Mouse (Mus musculus): Measurements from ENCODE around the gene Chst11. TPM values are rescaled to one million over a fixed set of nuclear protein-coding genes. Genes with fewer than 3 reads are reported as not detected.

The Chst11 gene
- total RNA-seq, 1 experiment from 2014 or later = 31.9 TPM

DNA sequence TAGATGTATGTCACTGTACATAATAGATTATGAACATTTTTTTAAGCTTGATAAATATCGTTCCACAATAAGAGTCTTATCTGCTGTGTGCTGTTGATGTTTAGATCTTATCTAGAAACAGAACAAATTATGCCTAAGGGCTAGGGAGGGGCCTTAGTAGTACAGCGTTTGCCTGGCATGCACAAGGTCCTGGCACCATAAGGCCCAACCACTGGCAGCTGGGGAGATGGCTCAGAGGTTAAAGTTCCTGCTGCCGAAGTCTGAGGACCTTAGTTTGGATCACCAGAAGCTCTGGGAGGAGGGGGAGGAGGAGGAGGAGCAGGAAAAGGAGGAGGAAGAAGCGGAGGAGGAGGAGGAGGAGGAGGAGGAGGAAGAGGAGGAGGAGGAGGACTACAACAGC, 135.6 kb downstream of the Chst11 start:
- ATAC-seq (ENCODE audit: extremely low read depth, insufficient number of reproducible peaks, low FRiP score, poor library complexity, severe bottlenecking) = no peak

DNA sequence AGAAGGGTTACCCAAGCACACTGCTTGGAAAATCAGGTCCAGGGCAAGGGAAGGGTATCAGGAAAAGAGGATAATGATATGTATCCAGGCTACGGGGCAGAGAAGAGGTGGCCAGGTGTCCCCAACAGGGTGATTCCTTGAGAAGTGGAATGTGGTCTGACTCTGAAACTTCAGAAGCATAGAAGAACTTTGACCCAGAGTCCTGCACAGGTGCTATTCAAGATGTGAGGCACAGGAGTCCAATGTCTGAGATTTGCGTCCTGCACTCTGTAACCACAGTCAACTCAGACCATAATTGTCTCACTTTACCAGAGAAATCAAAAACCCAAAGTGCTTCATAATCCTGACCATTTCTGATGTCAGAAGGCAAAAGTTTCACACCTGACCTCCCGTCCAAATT, 139.3 kb downstream of the Chst11 start:
- ATAC-seq (ENCODE audit: extremely low read depth, insufficient number of reproducible peaks, low FRiP score, poor library complexity, severe bottlenecking) = no peak

DNA sequence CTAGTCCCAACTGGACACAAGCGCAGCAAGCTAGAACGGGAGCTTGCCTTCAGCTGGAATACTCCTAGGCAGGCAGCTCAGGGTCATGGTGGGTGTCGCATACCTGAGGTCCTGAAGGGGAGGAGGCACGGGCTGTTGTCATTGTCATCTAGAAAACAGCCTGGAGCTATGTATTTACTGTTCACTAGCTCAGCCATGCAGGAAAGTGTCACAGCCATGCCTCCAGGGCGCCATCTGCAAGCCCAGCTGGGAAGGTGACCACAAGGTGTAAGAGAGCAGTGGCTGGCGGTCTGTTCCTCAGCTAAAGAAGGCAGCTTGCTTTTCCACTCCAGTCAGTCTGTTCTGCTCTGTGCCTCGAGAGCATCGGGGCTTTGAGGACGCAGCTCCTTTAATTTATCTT, 141.1 kb downstream of the Chst11 start:
- ATAC-seq (ENCODE audit: extremely low read depth, insufficient number of reproducible peaks, low FRiP score, poor library complexity, severe bottlenecking) = no peak

DNA sequence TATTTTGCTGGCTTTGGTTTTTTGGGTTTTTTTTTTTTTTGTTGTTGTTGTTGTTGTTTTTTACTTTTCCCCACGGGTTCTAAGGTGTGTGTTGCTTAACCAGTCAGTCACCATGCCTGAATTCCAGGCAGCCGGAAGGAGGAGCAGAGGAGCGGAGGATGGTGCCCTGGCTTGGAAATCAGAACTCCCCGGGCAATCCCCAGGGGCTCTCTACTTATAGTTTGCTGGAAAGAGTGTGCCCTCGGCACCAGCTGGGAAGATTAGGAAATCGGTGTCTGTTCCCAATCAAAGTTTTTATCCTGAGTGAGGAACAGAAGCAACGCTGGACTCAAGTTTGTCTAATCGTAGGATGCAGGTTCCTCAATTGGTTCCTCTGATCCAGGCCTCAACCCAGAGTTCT, 143.1 kb downstream of the Chst11 start:
- no peak for ATAC-seq (ENCODE audit: extremely low read depth, insufficient number of reproducible peaks, low FRiP score, poor library complexity, severe bottlenecking)

DNA sequence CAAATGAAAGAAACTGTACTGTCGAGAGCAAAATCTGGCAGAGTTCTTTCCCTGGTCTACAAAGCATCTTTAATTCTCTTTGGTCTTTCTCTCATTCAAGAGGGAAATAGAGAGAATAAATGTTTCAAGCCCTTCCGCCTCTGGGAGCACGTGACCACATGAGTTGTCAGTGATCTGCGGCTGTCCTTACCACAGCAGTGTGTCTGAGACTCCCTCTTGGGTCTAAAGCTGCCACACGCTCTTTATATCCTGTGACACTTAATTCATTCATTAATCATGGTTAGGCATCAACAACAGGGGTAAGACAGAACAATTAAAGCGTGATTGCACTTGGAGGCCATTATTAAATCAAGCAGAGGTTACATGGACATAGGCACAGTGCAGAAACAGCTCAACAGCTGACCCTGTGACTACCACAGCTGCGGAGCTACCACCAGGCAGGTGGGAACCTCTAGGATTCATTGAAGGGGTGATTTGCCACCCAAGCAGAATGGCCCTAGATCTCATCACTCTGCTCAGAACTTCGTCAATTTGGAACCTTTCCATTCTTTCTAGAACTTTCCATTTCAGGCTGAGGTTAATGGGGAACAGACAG, 144.4 kb downstream of the Chst11 start:
- no peak for ATAC-seq (ENCODE audit: extremely low read depth, insufficient number of reproducible peaks, low FRiP score, poor library complexity, severe bottlenecking)

DNA sequence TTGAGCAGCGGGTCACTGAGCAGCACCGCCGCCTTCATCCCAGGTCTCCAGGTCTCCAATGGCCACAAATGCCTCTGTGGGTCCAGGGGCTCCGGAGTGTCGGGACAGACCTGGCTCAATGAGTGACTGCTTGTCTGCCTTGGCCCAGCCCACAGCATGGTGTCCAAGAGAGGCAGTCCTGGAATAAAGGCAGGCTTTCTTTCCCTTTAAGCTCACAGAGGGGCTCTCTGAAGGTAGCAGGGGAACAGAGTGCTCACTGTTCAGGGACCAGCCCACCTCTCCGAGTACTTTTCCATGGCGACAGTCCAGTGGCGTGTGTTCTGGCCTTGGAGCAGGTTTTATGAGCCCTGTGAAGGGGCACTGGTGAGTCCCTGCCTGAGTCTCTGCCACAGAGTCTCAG, 145.3 kb downstream of the Chst11 start:
- ATAC-seq (ENCODE audit: extremely low read depth, insufficient number of reproducible peaks, low FRiP score, poor library complexity, severe bottlenecking) = no peak

DNA sequence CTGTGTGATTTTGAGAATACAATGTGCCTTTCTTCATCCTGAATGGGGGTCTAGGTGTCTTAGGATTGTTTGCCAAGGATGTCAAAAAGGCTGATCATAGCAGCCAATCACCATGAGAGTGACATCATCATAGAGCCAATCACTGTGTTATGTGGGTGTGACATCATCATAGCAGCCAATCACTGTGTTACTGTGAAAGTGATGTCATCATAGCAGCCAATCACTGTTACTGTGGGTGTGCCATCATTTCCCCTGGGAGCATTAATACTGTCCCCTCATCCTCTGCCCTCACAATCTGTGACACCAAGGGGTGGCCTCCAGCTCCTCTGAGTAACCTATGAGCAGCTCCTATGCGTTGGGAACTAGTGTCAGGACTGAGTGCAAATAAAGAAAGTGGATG, 146.6 kb downstream of the Chst11 start:
- no peak for ATAC-seq (ENCODE audit: extremely low read depth, insufficient number of reproducible peaks, low FRiP score, poor library complexity, severe bottlenecking)

DNA sequence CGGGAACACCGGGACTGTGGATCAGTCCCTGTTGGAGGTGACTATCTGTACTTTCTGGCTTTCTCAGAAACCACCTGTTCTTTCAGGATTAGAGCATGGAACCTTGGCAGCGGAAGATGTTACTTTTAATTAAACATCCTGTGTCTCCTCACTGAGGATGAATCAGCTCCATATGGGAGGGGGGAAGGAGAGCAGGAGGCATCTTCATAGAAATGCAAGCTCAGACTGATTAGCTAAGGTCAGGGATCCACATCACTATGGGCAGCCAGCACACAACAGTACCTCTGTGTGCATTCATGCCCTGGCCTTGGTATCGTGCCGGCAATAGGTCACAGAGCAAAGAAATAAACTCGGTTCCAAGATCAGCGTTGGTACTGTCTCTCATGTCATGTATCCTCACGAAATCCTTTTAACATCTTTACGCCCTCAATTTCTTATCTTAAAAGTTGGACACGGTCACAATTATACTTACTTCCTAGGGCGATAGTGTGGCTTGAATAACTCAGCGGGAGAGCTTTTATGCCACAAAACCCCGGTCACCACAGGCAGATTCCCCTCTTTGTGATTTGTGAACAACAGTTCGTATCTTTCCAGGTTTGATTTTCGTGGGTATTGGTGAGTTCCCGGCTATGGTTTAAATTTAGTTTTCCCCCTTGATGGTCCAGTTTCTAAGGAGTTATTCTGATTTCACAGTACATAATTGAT, 148.7 kb downstream of the Chst11 start:
- ATAC-seq (ENCODE audit: extremely low read depth, insufficient number of reproducible peaks, low FRiP score, poor library complexity, severe bottlenecking) = no peak

DNA sequence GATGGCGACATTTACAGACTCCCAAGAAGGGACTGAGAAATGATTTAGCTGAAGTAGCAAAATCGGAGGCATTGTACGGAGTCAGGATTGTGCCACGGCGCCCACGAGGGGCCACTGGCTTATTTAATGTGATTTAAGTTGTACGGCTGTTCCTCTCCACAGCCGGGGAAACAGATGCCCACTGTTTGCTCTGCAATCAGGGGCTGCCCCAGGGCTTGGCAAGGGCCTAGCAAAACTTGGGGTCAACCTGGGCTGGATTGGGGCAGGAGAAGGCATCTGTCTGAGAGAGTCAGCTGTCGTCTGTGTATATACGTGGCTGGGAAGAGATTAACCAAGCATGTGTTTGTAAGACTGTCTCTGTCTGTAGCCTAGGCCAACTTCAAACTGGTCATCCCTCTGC, 149.6 kb downstream of the Chst11 start:
- ATAC-seq (ENCODE audit: extremely low read depth, insufficient number of reproducible peaks, low FRiP score, poor library complexity, severe bottlenecking) = no peak

DNA sequence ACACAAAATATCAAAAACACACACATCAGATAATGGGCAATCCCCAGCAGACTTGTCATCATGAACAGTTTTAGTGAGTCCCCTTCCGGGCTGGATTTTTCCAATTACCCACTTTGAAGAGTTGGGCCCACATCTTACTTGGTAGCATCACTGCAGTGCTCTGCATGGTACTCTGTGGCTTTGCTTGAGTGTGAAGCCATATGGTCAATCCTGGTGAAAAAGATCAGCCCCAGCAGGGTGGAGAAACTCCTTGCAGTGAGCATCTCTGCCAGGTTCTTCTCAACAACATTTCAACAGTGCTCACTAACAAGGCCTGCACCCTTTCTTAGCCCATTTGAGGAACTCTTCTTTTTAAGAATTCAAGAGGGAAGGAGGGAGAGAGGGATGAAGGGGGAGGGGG, 150.7 kb downstream of the Chst11 start:
- no peak for ATAC-seq (ENCODE audit: extremely low read depth, insufficient number of reproducible peaks, low FRiP score, poor library complexity, severe bottlenecking)

DNA sequence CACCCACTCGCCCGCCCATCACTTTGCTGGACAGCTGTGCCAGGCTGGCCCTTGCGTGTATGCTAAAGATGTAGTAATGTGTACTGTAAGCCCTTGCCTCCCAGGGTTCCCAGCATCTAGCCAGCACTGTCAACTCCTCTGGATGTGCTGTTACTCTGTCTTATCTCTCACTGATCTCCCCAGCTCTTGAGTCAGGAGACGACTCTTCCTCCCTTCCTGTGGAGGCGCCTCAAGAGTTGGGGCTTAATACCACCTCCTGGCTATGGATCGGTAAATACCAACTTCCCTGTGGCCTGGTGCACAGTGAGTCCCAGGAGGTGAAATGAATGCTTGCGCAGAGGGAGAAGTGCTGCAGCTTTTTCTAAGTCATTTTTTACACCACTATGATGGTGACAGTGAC, 151.8 kb downstream of the Chst11 start:
- ATAC-seq (ENCODE audit: extremely low read depth, insufficient number of reproducible peaks, low FRiP score, poor library complexity, severe bottlenecking) = no peak

DNA sequence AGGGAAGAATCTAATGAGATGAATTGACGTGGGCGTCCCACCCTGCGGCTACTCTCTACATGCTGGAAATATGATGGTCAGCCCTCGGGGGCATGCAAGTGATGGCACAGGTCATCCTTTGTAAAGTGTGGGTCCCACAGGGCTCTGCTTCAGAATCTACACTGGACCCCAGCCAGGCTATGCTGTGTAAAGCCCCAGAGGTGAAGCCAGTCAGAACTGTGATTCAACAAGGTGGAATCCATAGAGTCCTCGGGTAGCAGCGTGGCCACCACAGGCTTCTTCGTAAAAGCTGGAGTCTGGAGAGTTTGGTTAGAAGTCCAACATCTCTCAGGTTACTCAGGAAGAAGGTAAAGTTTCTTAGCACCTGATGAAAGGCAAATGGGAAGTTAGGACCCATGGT, 154.0 kb downstream of the Chst11 start:
- ATAC-seq (ENCODE audit: extremely low read depth, insufficient number of reproducible peaks, low FRiP score, poor library complexity, severe bottlenecking) = no peak

DNA sequence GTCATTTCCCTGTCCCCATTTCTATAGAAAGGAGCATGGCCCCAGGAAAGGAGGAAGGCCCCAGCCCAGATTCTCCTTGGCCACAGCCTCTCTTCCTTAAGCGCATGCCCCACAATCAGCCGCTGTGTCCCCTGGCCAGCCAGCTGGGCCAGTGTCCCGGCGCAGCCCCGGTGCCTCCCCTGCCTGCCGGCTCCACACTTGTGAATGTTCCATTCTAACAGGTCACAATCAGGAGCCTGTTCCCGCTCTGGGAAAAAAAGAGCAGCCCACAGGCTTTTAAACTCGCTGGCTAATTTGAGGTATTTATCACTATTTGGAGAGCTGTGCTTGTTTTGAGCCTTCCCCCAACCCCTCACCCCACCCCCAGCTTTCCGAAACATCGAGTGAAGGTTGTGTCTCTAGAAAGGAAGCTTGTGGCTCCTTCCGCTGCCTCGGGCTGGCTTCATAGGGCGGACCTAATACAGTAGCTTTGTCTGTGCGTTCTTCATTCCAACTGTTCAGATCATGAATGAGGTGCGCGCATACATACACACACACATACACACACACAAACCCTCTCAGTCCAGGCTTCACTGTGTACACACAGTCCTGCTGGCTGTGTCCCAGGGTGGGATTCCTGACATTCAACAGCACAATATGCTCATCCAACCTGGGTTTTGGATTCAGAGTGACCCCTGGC, 155.1 kb downstream of the Chst11 start:
- no peak for ATAC-seq (ENCODE audit: extremely low read depth, insufficient number of reproducible peaks, low FRiP score, poor library complexity, severe bottlenecking)

DNA sequence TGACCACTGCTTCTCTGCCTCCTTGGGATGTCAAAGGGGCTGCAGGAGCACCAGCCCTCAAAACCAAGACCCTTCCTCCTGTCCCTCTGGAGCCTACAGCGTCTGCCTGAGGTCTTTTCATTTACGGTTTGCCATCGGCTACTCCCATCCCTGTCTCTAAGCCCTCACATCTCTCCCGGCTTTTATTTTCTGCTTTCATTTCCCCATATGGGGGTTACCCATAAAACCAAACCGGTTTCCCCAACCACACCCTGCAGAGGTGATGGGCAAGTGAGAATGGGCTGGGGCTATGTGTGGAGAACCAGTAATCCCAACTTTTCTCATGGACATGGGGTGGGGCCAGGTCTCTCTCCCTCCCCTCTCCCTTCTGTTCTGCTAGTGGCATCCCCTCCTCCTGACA, 156.1 kb downstream of the Chst11 start:
- no peak for ATAC-seq (ENCODE audit: extremely low read depth, insufficient number of reproducible peaks, low FRiP score, poor library complexity, severe bottlenecking)

DNA sequence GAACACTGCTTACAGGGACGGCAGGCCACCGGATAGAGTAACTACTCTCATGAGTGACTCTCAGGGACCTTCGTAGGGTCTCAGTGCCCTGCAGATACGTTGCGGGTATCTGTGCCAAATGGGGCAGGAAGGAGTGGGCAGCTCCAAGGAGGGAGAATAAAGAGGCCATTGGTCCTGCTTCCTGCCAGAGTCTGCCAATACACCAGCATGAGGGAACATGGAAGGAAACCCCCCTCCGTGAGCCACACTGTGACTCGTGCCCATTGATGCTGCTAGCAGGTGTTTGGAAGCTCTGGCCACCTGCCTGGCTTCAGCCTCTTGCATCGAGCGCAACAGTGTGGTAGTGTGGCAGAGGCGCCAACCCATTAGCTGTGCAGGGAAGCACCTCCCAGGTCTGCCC, 157.8 kb downstream of the Chst11 start:
- ATAC-seq (ENCODE audit: extremely low read depth, insufficient number of reproducible peaks, low FRiP score, poor library complexity, severe bottlenecking) = no peak

DNA sequence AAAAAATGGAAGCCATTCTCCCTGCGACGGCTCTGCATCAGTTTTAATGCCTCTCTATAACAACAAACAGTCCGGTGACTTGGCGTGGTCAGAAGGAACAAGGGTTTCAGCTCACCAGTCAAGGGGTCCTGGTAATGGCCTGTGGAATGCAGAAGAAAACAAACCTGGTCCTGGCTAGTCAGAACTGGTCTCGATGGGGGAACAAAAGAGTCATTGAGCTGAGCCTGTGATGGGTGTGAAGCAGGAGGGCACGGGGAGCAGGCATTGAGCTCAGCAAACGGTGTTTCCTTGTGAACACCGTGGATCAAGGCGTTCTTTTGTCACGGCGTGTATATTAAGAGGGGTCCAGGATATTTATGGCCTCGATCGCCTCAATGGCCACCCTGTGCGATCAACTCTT, 160.5 kb downstream of the Chst11 start:
- ATAC-seq (ENCODE audit: extremely low read depth, insufficient number of reproducible peaks, low FRiP score, poor library complexity, severe bottlenecking) = no peak

DNA sequence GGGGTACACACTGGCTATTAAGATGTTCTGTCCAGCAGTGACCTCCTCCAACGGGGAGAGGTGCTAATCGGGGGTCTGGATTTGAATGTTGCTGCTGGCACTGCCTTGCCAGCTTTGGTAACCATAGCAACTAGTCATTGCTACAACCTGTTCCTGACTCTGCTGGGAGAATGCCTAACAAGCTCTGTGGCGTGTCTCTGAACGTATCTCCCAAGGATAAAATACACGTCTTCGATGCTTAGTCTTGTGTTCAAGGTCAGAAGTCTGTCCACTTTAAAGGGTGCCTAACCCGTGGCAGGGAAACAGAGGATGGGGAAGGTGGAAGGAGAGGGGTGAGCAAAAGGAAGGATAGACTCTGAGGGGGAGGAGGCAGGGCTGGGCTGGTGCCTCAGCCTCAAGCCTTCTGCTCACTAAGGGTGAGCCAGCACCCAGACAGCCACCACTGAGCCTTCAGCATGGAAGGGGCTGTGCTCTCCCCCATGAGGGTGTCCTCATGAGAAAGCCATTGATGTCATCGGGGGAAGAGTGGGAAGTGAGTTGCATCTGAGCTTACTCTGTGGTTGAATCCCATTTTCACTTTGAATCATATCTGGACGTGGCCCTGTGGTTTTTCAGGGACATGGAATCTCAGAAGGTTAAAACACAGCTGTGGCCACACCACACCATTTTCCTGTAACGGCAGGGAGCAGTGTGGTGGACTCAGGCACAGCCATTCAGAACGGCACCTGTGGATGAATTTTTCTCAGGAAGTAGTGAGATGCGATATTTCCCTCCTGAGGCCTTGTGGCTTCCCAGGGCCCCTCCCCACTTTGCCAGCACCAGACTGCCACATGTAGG, 164.3 kb downstream of the Chst11 start:
- no peak for ATAC-seq (ENCODE audit: extremely low read depth, insufficient number of reproducible peaks, low FRiP score, poor library complexity, severe bottlenecking)

DNA sequence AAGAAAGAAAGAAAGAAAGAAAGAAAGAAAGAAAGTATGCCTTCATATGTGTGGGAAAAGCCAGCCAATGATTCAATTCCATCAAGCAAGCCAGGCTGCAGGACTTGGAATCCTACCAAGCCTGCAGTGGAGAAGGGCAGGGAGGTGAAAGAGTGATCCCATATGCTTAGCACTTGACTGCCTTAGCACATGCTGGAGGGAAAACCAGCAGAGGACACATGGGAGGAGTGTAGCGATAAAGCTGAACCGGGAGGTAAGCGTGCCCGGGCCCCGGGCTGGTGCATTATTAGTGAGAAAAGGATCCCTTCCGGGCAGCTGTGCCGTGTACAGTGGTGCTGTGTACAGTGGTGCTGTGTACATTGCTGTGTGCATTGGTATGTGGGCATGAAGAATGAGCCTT, 165.3 kb downstream of the Chst11 start:
- ATAC-seq (ENCODE audit: extremely low read depth, insufficient number of reproducible peaks, low FRiP score, poor library complexity, severe bottlenecking) = no peak

DNA sequence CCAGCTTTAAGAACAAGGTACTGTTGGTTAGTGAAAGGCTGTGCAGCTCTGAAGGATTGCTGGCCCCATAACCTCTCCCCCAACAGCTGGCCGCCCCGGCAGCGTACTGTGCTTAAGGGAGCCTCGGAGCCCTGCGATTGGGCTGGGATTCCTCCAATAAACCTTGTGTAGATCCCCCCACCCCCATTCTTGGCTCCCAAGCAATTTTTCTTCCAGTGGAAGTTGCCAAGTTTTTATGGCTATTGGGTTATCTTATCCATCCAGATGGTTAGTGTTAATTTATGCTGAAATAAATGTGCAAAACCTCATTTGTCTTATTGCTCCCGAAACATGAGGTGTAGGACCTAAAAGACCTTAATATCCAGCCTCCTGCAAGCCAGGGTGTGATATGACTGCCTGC, 166.1 kb downstream of the Chst11 start:
- ATAC-seq (ENCODE audit: extremely low read depth, insufficient number of reproducible peaks, low FRiP score, poor library complexity, severe bottlenecking) = no peak

Measured in neutrophil, adult 5-6 weeks (primary cell).